Mouse (Mus musculus): ENCODE data around the gene Slc2a3.
A peak's percentile ranks its signal among the peaks of the same experiment; 100 is the strongest.
"Not testable (repeated sequence)": the region's sequence is repeated elsewhere in the genome, so short reads cannot be mapped to it uniquely, and the experiment has no call there.

Gene Slc2a3

DNA sequence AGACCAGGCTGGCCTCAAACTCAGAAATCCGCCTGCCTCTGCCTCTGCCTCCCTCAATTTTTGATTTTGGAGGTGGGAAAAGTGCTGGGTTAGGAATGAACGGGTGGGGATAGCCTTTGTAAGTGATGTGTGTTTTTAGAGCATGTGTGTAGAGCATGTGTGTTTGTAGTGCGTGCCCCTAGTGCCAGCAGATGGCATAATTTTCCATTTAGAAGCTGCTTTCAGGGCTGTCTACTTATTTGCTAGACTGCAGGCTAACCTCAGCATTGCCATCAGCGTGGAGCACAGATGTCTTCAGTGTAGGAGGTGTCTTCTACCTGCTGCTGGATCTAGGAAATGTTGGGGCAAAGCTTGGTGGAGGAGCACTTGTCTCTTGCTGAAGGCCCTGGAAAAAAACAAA lies 92.6 kb downstream of the Slc2a3 start:
- DNase-seq (ENCODE audit: low read depth, low spot score), result peak; percentile 11

DNA sequence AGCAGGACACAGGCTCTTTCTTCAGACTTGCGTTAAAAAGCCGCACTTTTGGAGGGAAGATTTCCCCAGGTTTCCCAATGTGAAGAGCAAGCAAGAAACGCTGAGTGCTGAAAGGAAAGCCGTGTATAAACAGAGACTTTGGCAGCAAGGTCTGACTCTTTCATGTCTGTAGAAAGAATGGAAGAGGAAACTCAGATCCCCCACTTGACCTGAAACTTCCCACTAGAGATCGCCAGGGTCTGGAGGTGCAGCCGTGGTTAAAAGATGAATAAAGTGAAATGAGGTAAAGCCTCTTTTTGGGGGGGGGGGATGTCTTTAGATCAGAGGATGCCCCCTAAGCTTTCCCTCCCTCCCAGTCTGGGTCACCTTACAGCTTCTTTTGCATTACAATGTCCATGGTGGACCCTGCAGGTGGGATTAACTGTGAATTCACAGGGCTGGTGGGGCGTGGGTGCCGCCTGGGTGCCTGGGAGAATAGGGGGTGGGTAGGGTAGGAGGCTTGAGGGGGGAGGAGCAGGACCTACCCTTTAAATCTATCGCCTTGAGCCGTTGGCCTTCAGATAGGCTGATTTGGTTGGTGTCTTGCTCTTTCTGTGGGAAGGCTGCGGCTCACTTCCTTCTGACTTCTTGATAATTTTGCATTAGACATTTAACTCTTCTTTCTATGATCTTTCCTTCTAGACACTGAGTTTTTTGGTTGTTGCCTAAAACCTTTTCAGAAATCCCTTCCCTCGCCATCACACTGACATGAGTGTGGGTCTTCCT lies 94.2 kb downstream of the Slc2a3 start, which contains the start of gene Nanog:
TSS of gene Nanog (plus strand) at position 454 of the 765 bp plus-strand sequence.
- no peak for DNase-seq (ENCODE audit: low read depth, low spot score)

DNA sequence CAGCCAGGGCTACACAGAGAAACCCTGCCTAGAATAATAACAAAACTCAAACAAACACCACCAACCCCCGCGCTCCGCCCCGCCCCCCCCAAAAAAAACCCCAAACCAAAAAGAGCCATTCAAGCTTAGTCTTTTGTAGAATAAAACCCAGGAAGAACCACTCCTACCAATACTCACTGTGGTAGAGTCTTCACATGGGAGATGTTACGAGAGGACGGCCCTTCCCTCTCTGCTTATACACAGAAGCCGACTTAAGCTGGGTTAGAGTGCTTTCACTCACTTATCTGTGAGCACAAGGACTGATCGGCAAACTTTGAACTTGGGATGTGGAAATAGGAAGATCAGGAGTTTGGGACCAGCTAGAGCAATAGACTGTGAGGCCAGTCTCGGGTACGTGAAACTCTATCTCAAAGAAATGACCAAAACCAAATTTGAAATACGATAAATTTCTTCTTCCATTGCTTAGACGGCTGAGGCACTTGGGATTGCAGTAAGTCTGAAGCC lies 95.1 kb downstream of the Slc2a3 start:
- DNase-seq (ENCODE audit: low read depth, low spot score), result no peak

DNA sequence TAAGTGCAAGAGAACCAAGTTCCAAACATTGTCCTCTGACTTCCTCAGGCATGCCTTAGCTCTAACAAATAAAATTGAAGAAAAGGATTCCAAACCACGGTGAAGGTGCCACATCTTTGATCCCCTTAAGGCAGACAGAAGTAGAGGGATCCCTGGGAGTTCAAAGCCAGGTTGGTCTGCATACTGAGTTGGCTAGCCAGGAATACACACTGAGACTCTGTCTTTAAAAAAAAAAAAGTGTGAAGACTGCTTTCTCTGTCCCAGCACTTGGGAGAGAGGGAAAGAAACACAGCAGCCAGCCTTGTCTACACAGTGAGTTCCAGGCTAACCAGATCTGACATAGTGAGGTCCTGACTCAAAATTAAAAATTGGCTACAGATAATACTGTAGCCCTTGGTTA lies 97.7 kb downstream of the Slc2a3 start:
- DNase-seq (ENCODE audit: low read depth, low spot score), result no peak

DNA sequence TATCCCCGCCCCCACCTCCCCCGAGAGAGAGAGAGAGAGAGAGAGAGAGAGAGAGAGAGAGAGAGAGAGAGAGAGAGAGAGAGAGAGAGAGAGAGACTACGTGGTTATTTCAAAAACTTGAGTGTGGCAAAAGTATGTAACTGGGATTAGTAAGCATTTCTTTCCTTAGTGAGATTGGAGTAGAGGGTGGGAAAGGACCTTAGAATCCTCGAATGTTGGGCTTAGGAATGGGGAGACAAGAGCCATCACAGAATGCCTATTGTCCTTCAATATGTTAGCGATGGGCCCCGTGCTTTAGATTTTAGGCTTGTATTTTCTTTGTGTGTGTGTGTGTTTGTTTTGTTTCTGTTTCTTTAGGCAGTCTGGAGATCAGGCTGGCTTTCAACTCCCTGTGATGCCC lies 98.2 kb downstream of the Slc2a3 start:
- DNase-seq (ENCODE audit: low read depth, low spot score), result no peak

DNA sequence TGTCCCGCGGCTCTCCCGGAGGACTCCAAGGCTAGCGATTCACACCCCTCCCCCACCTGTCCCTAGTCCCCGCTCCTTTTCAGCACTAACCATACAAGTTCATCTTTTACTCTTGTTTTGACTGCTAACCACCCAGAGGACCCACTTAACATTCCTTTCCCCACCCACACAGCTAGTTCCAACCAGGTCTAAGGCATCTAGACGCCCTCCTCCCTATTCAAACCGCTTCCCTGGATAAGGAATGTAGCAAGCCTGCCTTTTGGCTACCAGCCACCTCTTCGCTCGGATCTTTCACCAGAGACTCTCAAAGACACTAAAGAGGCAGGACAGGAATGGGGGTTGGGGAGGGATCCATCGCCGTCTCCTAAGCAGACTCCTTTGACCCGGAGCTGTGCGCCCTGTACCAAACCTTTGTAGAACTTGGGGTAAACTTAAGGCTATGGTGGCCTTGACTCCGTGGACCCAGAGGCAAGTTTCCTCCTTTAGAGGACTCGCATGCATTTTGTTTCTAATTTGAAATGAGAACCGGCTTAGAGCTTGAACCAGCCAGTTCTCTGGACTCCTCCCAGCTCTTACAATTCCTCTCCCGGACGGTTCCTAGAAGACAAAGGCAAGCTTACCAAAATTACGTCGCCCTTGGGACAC lies 98.8 kb downstream of the Slc2a3 start:
- no peak for DNase-seq (ENCODE audit: low read depth, low spot score)

DNA sequence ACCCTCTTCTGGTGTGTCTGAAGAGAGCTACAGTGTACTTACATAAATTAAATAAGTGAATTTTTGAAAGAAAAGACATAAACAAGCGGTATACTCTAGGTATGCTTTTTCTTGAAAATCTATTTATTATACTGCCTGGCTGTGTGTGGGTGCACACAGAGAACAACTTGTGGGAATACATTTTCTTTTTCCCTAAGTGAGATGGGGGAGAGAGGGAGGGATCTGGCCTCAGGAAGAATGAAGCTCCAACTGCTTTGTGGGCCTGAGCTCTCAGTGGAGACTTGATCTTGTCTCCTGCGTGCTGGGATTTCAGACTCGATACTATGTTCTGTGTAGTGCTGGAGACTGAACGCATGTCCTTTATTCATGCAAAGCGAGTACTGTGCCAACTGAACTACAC lies 99.6 kb downstream of the Slc2a3 start:
- no peak for DNase-seq (ENCODE audit: low read depth, low spot score)

DNA sequence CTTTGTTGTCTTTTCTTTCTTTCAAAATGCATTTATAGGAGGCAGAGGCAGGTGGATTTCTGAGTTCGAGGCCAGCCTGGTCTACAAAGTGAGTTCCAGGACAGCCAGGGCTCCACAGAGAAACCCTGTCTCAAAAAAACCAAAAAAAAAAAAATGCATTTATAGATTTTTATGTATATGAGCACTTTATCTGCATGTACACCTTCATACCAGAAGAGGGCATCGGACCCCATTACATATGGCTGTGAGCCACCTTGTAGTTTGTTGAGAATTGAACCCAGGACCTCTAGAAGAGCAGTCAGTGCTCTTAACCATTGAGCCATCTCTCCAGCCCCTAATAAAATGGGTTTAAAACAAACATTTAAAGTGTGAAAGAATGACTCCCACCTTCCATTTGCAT lies 101.8 kb downstream of the Slc2a3 start:
- DNase-seq (ENCODE audit: low read depth, low spot score), result not testable (repeated sequence)

DNA sequence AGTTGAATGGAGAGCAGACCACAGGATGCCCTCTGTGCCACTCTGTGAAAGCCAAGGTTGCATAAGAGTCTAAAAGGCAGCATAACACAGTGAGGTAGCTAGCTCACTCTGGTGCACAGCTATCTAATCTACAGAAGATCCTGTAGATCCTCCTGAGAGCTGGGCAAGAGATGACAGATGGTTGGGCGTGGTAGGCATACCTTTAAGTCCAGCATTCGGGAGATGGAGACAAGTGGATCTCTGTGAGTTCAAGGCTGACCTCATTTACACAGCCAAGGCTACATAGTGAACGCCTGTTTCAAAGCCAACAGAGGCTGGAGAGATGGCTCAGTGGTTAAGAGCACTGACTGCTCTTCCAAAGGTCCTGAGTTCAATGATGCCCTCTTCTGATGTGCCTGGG lies 106.0 kb downstream of the Slc2a3 start:
- DNase-seq (ENCODE audit: low read depth, low spot score), result no peak

DNA sequence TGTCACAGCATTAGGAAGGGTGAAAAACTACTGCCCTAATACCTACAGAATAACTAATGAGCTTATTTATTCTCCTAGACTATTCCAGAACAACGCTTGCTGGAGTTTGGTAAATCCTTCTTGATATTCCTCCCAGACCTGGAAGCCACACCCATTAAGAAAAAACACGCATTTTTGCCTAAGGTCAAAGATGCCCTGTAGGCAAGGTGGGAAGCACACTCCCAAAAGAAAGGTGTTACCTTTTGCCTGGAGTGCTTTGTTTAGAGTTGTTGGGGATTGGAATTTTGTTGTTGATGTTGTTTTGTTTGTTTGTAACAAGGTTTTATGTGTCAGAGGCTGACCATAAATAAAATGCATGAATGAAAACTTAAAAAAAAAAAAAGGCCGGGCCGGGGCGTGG lies 111.4 kb downstream of the Slc2a3 start:
- no peak for DNase-seq (ENCODE audit: low read depth, low spot score)

DNA sequence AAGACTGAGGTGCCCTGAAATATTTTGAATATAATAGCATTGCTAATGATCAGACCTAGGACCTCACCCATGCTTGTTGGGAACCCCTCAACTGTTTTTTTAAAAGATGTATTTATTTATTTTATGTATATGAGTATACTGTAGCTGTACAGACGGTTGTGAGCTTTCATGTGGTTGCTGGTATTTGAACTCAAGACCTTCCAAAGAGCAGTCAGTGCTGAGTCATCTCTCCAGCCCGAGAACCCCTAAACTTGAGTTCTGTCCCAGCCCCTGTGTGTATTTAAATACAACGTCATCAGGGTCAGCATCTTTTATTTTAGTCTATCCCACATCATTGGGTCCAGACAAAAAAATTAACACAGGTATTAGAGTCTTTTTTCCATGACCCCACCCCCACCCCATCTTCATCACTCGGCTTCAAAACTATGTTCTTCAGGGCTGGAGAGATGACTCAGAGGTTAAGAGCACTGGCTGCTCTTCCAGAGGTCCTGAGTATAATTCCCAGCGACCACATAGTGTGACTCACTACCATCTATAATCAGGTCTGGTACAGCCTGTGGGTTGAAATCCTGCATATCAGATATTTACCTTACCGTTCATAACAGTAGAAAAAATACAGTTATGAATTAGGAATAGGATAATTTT lies 111.9 kb downstream of the Slc2a3 start:
- DNase-seq (ENCODE audit: low read depth, low spot score), result no peak

DNA sequence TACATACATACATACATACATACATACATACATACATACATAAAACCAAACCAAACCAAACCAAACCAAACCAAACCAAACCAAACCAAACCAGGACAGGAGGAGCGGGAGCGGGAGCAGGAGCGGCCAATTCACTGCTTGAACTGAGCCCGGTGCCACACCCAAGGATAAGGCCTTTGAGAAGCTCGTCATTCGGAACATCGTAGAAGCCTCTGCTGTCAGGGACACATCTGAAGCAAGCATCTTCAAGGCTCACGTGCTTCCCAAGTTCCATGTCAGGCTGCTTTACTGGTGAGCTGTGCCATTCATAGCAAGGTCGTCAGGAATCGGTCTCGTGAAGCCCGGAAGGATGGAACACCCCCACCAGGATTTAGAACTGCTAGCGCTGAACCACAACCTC lies 114.7 kb downstream of the Slc2a3 start:
- DNase-seq (ENCODE audit: low read depth, low spot score), result no peak

DNA sequence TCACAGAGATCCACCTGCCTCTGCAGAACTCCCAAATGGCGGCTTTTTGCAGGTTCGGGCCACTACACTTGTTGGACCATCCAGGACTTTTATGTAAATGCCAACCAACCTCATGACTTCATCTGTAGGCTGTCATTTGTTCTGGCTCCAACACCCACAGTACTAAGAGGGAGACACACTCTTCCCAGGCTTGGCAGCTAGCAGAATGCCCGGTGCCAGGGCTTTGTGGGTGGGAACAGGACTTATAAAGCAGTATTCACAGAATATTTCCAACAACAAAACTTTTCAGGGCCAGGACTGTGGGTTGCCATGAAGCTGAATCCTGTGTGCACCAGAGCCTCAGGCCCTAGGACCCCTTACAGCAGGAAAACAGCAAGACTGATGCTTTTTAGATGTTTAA lies 118.8 kb downstream of the Slc2a3 start:
- no peak for DNase-seq (ENCODE audit: low read depth, low spot score)
